Mouse (Mus musculus) thymus, postnatal 0 days (tissue): ENCODE data around the gene Tjap1. TPM values are rescaled to one million over a fixed set of nuclear protein-coding genes. Genes with fewer than 3 reads are reported as not detected.

Source experiments
- microRNA counts: library from miRNA; unstranded; fragments of <30 nt; microRNA quantifications from one replicate; lab custom pipeline; 2015
- microRNA-seq: library from miRNA; unstranded; fragments of <30 nt; microRNA quantifications from one replicate; pipeline ENCODE4, GENCODE M21; 2016; ENCODE audit warnings: borderline number of aligned reads
- polyA plus RNA-seq: library from polyadenylated mRNA; unstranded; fragments of >200 nt; fragmentation: Nextera tagmentation; extraction: Ambion mirVana; gene quantifications from 2 replicates; pipeline ENCODE4 v1.2.1, GENCODE M21; 2015

Tjap1 gene
- polyA plus RNA-seq, 1 experiment from 2014 or later, result 26.8 TPM

MicroRNAs encoded within 50 kb of the gene (microRNA counts, 519-probe panel; counts per million panel counts)
- microRNA mmu-miR-693-3p (lab: Ali Mortazavi, UCI) (473 counts per million, percentile 71 among the panel's probes with 10 or more counts), microRNA mmu-miR-693-5p (lab: Ali Mortazavi, UCI) (473 counts per million, percentile 71 among the panel's probes with 10 or more counts)

Small RNA genes within 50 kb of the gene (microRNA-seq; reads per million reads assigned to microRNA genes)
- gene Mir693, result not detected

Other genes starting within 250 kb of the Tjap1 start
- gene Mrps18a, start 172.0 kb downstream of the Tjap1 start, polyA plus RNA-seq, result 126 TPM in 2 replicates
- gene Rsph9, start 138.8 kb downstream of the Tjap1 start, polyA plus RNA-seq, result 2.0 and 2.7 TPM in 2 replicates
- 61.6 and 62.3 TPM in 2 replicates for gene Mad2l1bp, start 129.5 kb downstream of the Tjap1 start, polyA plus RNA-seq
- 31.4 and 37.6 TPM in 2 replicates for gene Gtpbp2, start 122.0 kb downstream of the Tjap1 start, polyA plus RNA-seq
- gene Polh, start 80.4 kb downstream of the Tjap1 start, polyA plus RNA-seq, result 21.5 and 24.0 TPM in 2 replicates
- gene Xpo5, start 80.2 kb downstream of the Tjap1 start, polyA plus RNA-seq, result 25.2 and 26.8 TPM in 2 replicates
- 69.4 and 71.2 TPM in 2 replicates for gene Polr1c, start 35.0 kb downstream of the Tjap1 start, polyA plus RNA-seq
- gene Yipf3, start 34.9 kb downstream of the Tjap1 start, polyA plus RNA-seq, result 119 and 124 TPM in 2 replicates
- gene Lrrc73, start 29.5 kb downstream of the Tjap1 start, polyA plus RNA-seq, result 1.1 and 1.2 TPM in 2 replicates
- gene Dlk2, start 14.4 kb upstream of the Tjap1 start, polyA plus RNA-seq, result 8.1 and 9.6 TPM in 2 replicates
- gene Abcc10, start 45.3 kb upstream of the Tjap1 start, polyA plus RNA-seq, result 3.5 and 4.0 TPM in 2 replicates
- 5.4 and 5.6 TPM in 2 replicates for gene Zfp318, start 100.7 kb upstream of the Tjap1 start, polyA plus RNA-seq
- gene Crip3, start 145.9 kb upstream of the Tjap1 start, polyA plus RNA-seq, result 294 and 308 TPM in 2 replicates
- 6.4 and 9.4 TPM in 2 replicates for gene Slc22a7, start 155.4 kb upstream of the Tjap1 start, polyA plus RNA-seq
- gene Ttbk1, start 204.6 kb upstream of the Tjap1 start, polyA plus RNA-seq, result 0.08 TPM in 1 of 2 replicates, not detected in the other
- 28.3 and 33.7 TPM in 2 replicates for gene Dnph1, start 213.7 kb upstream of the Tjap1 start, polyA plus RNA-seq